Mouse (Mus musculus): ENCODE results near the gene Grik3. TPM values are rescaled to one million over a fixed set of nuclear protein-coding genes. Genes with fewer than 3 reads are reported as not detected.

Gene Grik3
- polyA plus RNA-seq, 1 experiment from 2014 or later = 0.07 TPM

GRCm38 (mm10) chr4:125565711-125566439, 75.4 kb downstream of the Grik3 start:
- no peak overlapping the region for H3K4me2 ChIP-seq (replicated peaks; ENCODE audit: low read depth)
- no peak overlapping the region for H3K9ac ChIP-seq (ENCODE audit: low read depth, low read length)
- no peaks in the 10 kb centered on the region for H3K9me3 ChIP-seq (ENCODE audit: control insufficient read depth)
- no peaks in the 10 kb centered on the region for H3K36me3 ChIP-seq (ENCODE audit: control insufficient read depth, insufficient read depth)
- WGBS = 60% methylated on average over 7 of the region's 8 CpGs
- 0 out of 2 replicates have a peak, but pooled peaks have one; percentile 13 for TF ChIP-seq CTCF (IDR thresholded peaks at IDR 0.05; ENCODE audit: low read depth)
- H3K4me3 ChIP-seq (ENCODE audit: low read depth, low read length) = no peak overlapping the region
- no peaks in the 10 kb centered on the region for H3K27me3 ChIP-seq (replicated peaks; ENCODE audit: control insufficient read depth, insufficient read depth, low read length)
- H3K27ac ChIP-seq (ENCODE audit: low read depth, low read length) = no peak overlapping the region
- ATAC-seq = no peak
- H3K4me1 ChIP-seq (replicated peaks; ENCODE audit: control insufficient read depth, insufficient read depth, low read length) = no peaks in the 10 kb centered on the region

GRCm38 (mm10) chr4:125568210-125568609, 77.7 kb downstream of the Grik3 start:
- no peak for ATAC-seq
- Histone ChIP-seq H3K36me3 (ENCODE audit: control insufficient read depth, insufficient read depth) (no peaks in the 10 kb centered on the region), H3K9ac (ENCODE audit: low read depth, low read length) (no peak overlapping the region), H3K27ac (ENCODE audit: low read depth, low read length) (no peak overlapping the region), H3K9me3 (ENCODE audit: control insufficient read depth) (no peaks in the 10 kb centered on the region), H3K27me3 (replicated peaks; ENCODE audit: control insufficient read depth, insufficient read depth, low read length) (peaks cover 8% of the 10 kb centered on the region), H3K4me3 (ENCODE audit: low read depth, low read length) (no peak overlapping the region), H3K4me2 (replicated peaks; ENCODE audit: low read depth) (no peak overlapping the region), H3K4me1 (replicated peaks; ENCODE audit: control insufficient read depth, insufficient read depth, low read length) (no peaks in the 10 kb centered on the region)
- no peak for TF ChIP-seq CTCF (IDR thresholded peaks at IDR 0.05; ENCODE audit: low read depth)
- WGBS = 93% methylated on average over 6 of the region's 6 CpGs

GRCm38 (mm10) chr4:125571651-125572311, 81.3 kb downstream of the Grik3 start:
- Histone ChIP-seq H3K27me3 (replicated peaks; ENCODE audit: control insufficient read depth, insufficient read depth, low read length) (peaks cover 13% of the 10 kb centered on the region), H3K4me2 (replicated peaks; ENCODE audit: low read depth) (no peak overlapping the region), H3K4me1 (replicated peaks; ENCODE audit: control insufficient read depth, insufficient read depth, low read length) (no peaks in the 10 kb centered on the region), H3K27ac (ENCODE audit: low read depth, low read length) (no peak overlapping the region), H3K9ac (ENCODE audit: low read depth, low read length) (no peak overlapping the region), H3K36me3 (ENCODE audit: control insufficient read depth, insufficient read depth) (no peaks in the 10 kb centered on the region), H3K9me3 (ENCODE audit: control insufficient read depth) (no peaks in the 10 kb centered on the region), H3K4me3 (ENCODE audit: low read depth, low read length) (no peak overlapping the region)
- ATAC-seq = no peak
- TF ChIP-seq CTCF (IDR thresholded peaks at IDR 0.05; ENCODE audit: low read depth) = no peak
- whole genome bisulfite sequencing = 31% methylated on average over 12 of the region's 12 CpGs

DNA sequence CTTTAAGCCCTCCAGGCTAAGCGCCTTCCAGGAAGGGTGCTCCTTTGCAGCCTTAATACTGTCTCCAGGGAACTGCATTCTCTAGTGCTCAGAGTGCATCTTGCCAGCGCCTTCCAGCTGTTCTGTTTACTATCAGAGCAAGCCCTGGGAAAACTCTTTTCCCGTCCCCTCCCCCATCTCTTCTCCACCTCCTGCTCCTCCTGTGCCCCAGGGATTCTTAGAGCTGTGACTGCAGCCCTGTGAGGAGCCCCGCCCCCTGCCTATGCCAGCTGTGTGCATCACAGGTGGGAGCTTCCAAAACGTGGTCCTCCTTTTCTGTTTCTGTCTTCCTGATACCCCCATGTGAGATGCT, 81.8 kb downstream of the Grik3 start:
- no peak overlapping the region for H3K4me2 ChIP-seq (replicated peaks; ENCODE audit: low read depth)
- no peak overlapping the region for H3K4me3 ChIP-seq (ENCODE audit: low read depth, low read length)
- H3K27me3 ChIP-seq (replicated peaks; ENCODE audit: control insufficient read depth, insufficient read depth, low read length) = peaks cover 13% of the 10 kb centered on the region
- ATAC-seq = no peak
- H3K27ac ChIP-seq (ENCODE audit: low read depth, low read length) = no peak overlapping the region
- TF ChIP-seq CTCF (IDR thresholded peaks at IDR 0.05; ENCODE audit: low read depth) = no peak
- 6% methylated on average over 5 of the region's 5 CpGs for WGBS
- no peaks in the 10 kb centered on the region for H3K9me3 ChIP-seq (ENCODE audit: control insufficient read depth)
- H3K9ac ChIP-seq (ENCODE audit: low read depth, low read length) = no peak overlapping the region
- H3K4me1 ChIP-seq (replicated peaks; ENCODE audit: control insufficient read depth, insufficient read depth, low read length) = no peaks in the 10 kb centered on the region
- no peaks in the 10 kb centered on the region for H3K36me3 ChIP-seq (ENCODE audit: control insufficient read depth, insufficient read depth)

- no peak for TF ChIP-seq CTCF (IDR thresholded peaks at IDR 0.05; ENCODE audit: low read depth)
Measured at GRCm38 (mm10) chr4:125573000-125573399, 82.5 kb downstream of the Grik3 start.

GRCm38 (mm10) chr4:125573951-125574675, 83.6 kb downstream of the Grik3 start:
- Histone ChIP-seq H3K9ac (ENCODE audit: low read depth, low read length) (no peak overlapping the region), H3K4me1 (replicated peaks; ENCODE audit: control insufficient read depth, insufficient read depth, low read length) (no peaks in the 10 kb centered on the region), H3K36me3 (ENCODE audit: control insufficient read depth, insufficient read depth) (no peaks in the 10 kb centered on the region), H3K27me3 (replicated peaks; ENCODE audit: control insufficient read depth, insufficient read depth, low read length) (peaks cover 13% of the 10 kb centered on the region), H3K4me2 (replicated peaks; ENCODE audit: low read depth) (no peak overlapping the region), H3K9me3 (ENCODE audit: control insufficient read depth) (no peaks in the 10 kb centered on the region), H3K4me3 (ENCODE audit: low read depth, low read length) (no peak overlapping the region), H3K27ac (ENCODE audit: low read depth, low read length) (no peak overlapping the region)
- no peak for TF ChIP-seq CTCF (IDR thresholded peaks at IDR 0.05; ENCODE audit: low read depth)
- 11% methylated on average over 11 of the region's 11 CpGs for WGBS
- ATAC-seq = no peak

More at GRCm38 (mm10) chr4:125573000-125573399, 82.5 kb downstream of the Grik3 start:
- Histone ChIP-seq H3K4me1 (replicated peaks; ENCODE audit: control insufficient read depth, insufficient read depth, low read length) (no peaks in the 10 kb centered on the region), H3K36me3 (ENCODE audit: control insufficient read depth, insufficient read depth) (no peaks in the 10 kb centered on the region), H3K4me2 (replicated peaks; ENCODE audit: low read depth) (no peak overlapping the region), H3K9ac (ENCODE audit: low read depth, low read length) (no peak overlapping the region), H3K27me3 (replicated peaks; ENCODE audit: control insufficient read depth, insufficient read depth, low read length) (peaks cover 13% of the 10 kb centered on the region), H3K27ac (ENCODE audit: low read depth, low read length) (no peak overlapping the region), H3K4me3 (ENCODE audit: low read depth, low read length) (no peak overlapping the region), H3K9me3 (ENCODE audit: control insufficient read depth) (no peaks in the 10 kb centered on the region)
- no peak for ATAC-seq
- 28% methylated on average over 5 of the region's 5 CpGs for WGBS

Data from intestine, postnatal 0 days (tissue).